Mouse (Mus musculus) brain, embryonic 14.5 days (tissue): ENCODE measurements around the gene Hip1r. TPM values are rescaled to one million over a fixed set of nuclear protein-coding genes. Genes with fewer than 3 reads are reported as not detected.

Source experiments
- DNase-seq: peaks from one replicate; pipeline ENCODE4 v3.0.0-alpha.2; 2011; ENCODE audit warnings: low read depth
- CTCF ChIP-seq: fragments of 200-500 bp; IDR thresholded peaks from 2 replicates; pipeline ENCODE4 v1.5.1; 2012; ENCODE audit warnings: inconsistent platforms, mild to moderate bottlenecking, moderate library complexity, borderline replicate concordance; ENCODE audit not compliant: insufficient read depth, insufficient read length; ENCODE audit errors: extremely low read depth
- POLR2A ChIP-seq: fragments of 200-500 bp; IDR thresholded peaks from 2 replicates; pipeline ENCODE4 v1.6.1; 2012; ENCODE audit warnings: mild to moderate bottlenecking, inconsistent platforms, borderline replicate concordance; ENCODE audit not compliant: poor library complexity, insufficient read depth, insufficient read length, severe bottlenecking; ENCODE audit errors: extremely low read depth
- polyA plus RNA-seq: library from polyadenylated mRNA; depleted of rRNA; stranded (reverse); fragments of >200 nt; gene quantifications from 2 replicates; pipeline ENCODE4 v1.2.3, GENCODE M21; 2012

Gene Hip1r
- polyA plus RNA-seq, 1 experiment = 23.9 TPM

- TF ChIP-seq CTCF = no peak
- DNase-seq = no peak
Observed at GRCm38 (mm10) chr5:124025587-124026441, 52.4 kb downstream of the Hip1r start.

GRCm38 (mm10) chr5:124026568-124026967 lies 53.1 kb downstream of the Hip1r start:
- no peak for DNase-seq
- TF ChIP-seq CTCF (no peak), POLR2A (no peak)

- no peak for DNase-seq
- TF ChIP-seq POLR2A (no peak), CTCF (no peak)
Observed at GRCm38 (mm10) chr5:124027702-124028470, 54.5 kb downstream of the Hip1r start.

- peak; percentile 87 for DNase-seq
- no peak for TF ChIP-seq CTCF
- no peak for TF ChIP-seq POLR2A
Observed at GRCm38 (mm10) chr5:124028680-124029079, 55.3 kb downstream of the Hip1r start.

- no peak for TF ChIP-seq POLR2A
- TF ChIP-seq CTCF = no peak
- DNase-seq = no peak
Observed at GRCm38 (mm10) chr5:124029220-124030035, 56.0 kb downstream of the Hip1r start.

GRCm38 (mm10) chr5:124030386-124031067 lies 57.1 kb downstream of the Hip1r start:
- TF ChIP-seq CTCF = no peak
- peak; percentile 90 for DNase-seq

- DNase-seq = peak; percentile 45
- TF ChIP-seq CTCF (no peak), POLR2A (no peak)
Observed at GRCm38 (mm10) chr5:124031068-124031955, 57.9 kb downstream of the Hip1r start.

- peak; percentile 94 for DNase-seq
- TF ChIP-seq POLR2A = peak; percentile 92; the same call in 1 of the 2 replicates
- no peak for TF ChIP-seq CTCF
Observed at GRCm38 (mm10) chr5:124032001-124032508, 58.6 kb downstream of the Hip1r start, which contains the start of gene Vps37b. Gene Vps37b (minus strand): TSS chr5:124032270.

GRCm38 (mm10) chr5:124034471-124034870 lies 61.0 kb downstream of the Hip1r start:
- no peak for DNase-seq
- no peak for TF ChIP-seq CTCF
- TF ChIP-seq POLR2A = no peak

- TF ChIP-seq POLR2A (no peak), CTCF (no peak)
- DNase-seq = no peak
Observed at GRCm38 (mm10) chr5:124035406-124035805, 62.0 kb downstream of the Hip1r start.
